Mouse (Mus musculus): Measurements from ENCODE around the gene Hist1h2ae. TPM values are rescaled to one million over a fixed set of nuclear protein-coding genes. Genes with fewer than 3 reads are reported as not detected.
"Not testable (repeated sequence)": the region's sequence is repeated elsewhere in the genome, so short reads cannot be mapped to it uniquely, and the experiment has no call there.

Gene Hist1h2ae
- polyA plus RNA-seq, 1 experiment from 2014 or later, result 14.5 TPM

- H3K4me3 ChIP-seq (ENCODE audit: low read length), result peak overlapping the region; percentile 50
- 0% methylated on average over 21 of the region's 36 CpGs for WGBS
- H3K36me3 ChIP-seq (ENCODE audit: control insufficient read depth, insufficient read depth, low read length); H3K27me3 ChIP-seq (replicated peaks; ENCODE audit: control insufficient read depth, insufficient read depth, low read length); H3K9me3 ChIP-seq (ENCODE audit: control insufficient read depth, low read length): not testable (repeated sequence)
- H3K9ac ChIP-seq (ENCODE audit: low read depth, low read length), result peak overlapping the region; percentile 63
- H3K4me2 ChIP-seq (ENCODE audit: low read length), result peak overlapping the region; percentile 66
- peak overlapping the region; percentile 75 for H3K27ac ChIP-seq (ENCODE audit: low read depth, low read length)
- ATAC-seq, result peak; percentile 90
- peaks cover 18% of the 10 kb centered on the region for H3K4me1 ChIP-seq (ENCODE audit: control insufficient read depth, insufficient read depth, low read depth, low read length)
Observed at GRCm38 (mm10) chr13:23585442-23586098, 14.6 kb upstream of the Hist1h2ae start.

GRCm38 (mm10) chr13:23585029-23585441, 14.0 kb upstream of the Hist1h2ae start:
- Histone ChIP-seq H3K4me3 (ENCODE audit: low read length) (peak overlapping the region; percentile 50), H3K27me3 (replicated peaks; ENCODE audit: control insufficient read depth, insufficient read depth, low read length) (no peaks in the 10 kb centered on the region), H3K4me2 (ENCODE audit: low read length) (peak overlapping the region; percentile 66), H3K4me1 (ENCODE audit: control insufficient read depth, insufficient read depth, low read depth, low read length) (peaks cover 18% of the 10 kb centered on the region), H3K9me3 (ENCODE audit: control insufficient read depth, low read length) (no peaks in the 10 kb centered on the region), H3K36me3 (ENCODE audit: control insufficient read depth, insufficient read depth, low read length) (no peaks in the 10 kb centered on the region), H3K9ac (ENCODE audit: low read depth, low read length) (peak overlapping the region; percentile 63), H3K27ac (ENCODE audit: low read depth, low read length) (peak overlapping the region; percentile 75)
- no peak for ATAC-seq
- under 1% methylated on average over 21 of the region's 21 CpGs for WGBS

GRCm38 (mm10) chr13:23584331-23584730, 13.3 kb upstream of the Hist1h2ae start:
- ATAC-seq, result no peak
- Histone ChIP-seq H3K27me3 (replicated peaks; ENCODE audit: control insufficient read depth, insufficient read depth, low read length) (no peaks in the 10 kb centered on the region), H3K36me3 (ENCODE audit: control insufficient read depth, insufficient read depth, low read length) (no peaks in the 10 kb centered on the region), H3K9ac (ENCODE audit: low read depth, low read length) (peak overlapping the region; percentile 14; the same call in 1 of the 2 replicates), H3K9me3 (ENCODE audit: control insufficient read depth, low read length) (no peaks in the 10 kb centered on the region), H3K4me2 (ENCODE audit: low read length) (peak overlapping the region; percentile 66), H3K4me3 (ENCODE audit: low read length) (peak overlapping the region; percentile 50), H3K27ac (ENCODE audit: low read depth, low read length) (peak overlapping the region; percentile 55), H3K4me1 (ENCODE audit: control insufficient read depth, insufficient read depth, low read depth, low read length) (peaks cover 18% of the 10 kb centered on the region)

- no peaks in the 10 kb centered on the region for H3K27me3 ChIP-seq (replicated peaks; ENCODE audit: control insufficient read depth, insufficient read depth, low read length)
- no peak overlapping the region for H3K4me3 ChIP-seq (ENCODE audit: low read length)
- H3K27ac ChIP-seq (ENCODE audit: low read depth, low read length), result no peak overlapping the region
- no peaks in the 10 kb centered on the region for H3K36me3 ChIP-seq (ENCODE audit: control insufficient read depth, insufficient read depth, low read length)
- H3K9ac ChIP-seq (ENCODE audit: low read depth, low read length), result no peak overlapping the region
- H3K4me2 ChIP-seq (ENCODE audit: low read length), result no peak overlapping the region
- ATAC-seq, result no peak
- H3K4me1 ChIP-seq (ENCODE audit: control insufficient read depth, insufficient read depth, low read depth, low read length), result peaks cover 18% of the 10 kb centered on the region
- no peaks in the 10 kb centered on the region for H3K9me3 ChIP-seq (ENCODE audit: control insufficient read depth, low read length)
Observed at GRCm38 (mm10) chr13:23583387-23584068, 12.5 kb upstream of the Hist1h2ae start.

- peak overlapping the region; percentile 95 for H3K4me2 ChIP-seq (ENCODE audit: low read length)
- no peaks in the 10 kb centered on the region for H3K9me3 ChIP-seq (ENCODE audit: control insufficient read depth, low read length)
- peaks cover 18% of the 10 kb centered on the region for H3K4me1 ChIP-seq (ENCODE audit: control insufficient read depth, insufficient read depth, low read depth, low read length)
- no peaks in the 10 kb centered on the region for H3K36me3 ChIP-seq (ENCODE audit: control insufficient read depth, insufficient read depth, low read length)
- H3K4me3 ChIP-seq (ENCODE audit: low read length), result peak overlapping the region; percentile 52
- no peak for ATAC-seq
- no peaks in the 10 kb centered on the region for H3K27me3 ChIP-seq (replicated peaks; ENCODE audit: control insufficient read depth, insufficient read depth, low read length)
- peak overlapping the region; percentile 62; the same call in 1 of the 2 replicates for H3K9ac ChIP-seq (ENCODE audit: low read depth, low read length)
- H3K27ac ChIP-seq (ENCODE audit: low read depth, low read length), result peak overlapping the region; percentile 75; the same call in 1 of the 2 replicates
- 11% methylated on average over 6 of the region's 6 CpGs for WGBS
Observed at GRCm38 (mm10) chr13:23582219-23583056, 11.4 kb upstream of the Hist1h2ae start.

GRCm38 (mm10) chr13:23581408-23582218, 10.6 kb upstream of the Hist1h2ae start, which contains the start of gene Hist1h4d:
TSS of gene Hist1h4d (plus strand) at chr13:23581598.
- Histone ChIP-seq H3K4me3 (ENCODE audit: low read length) (peak within 1 kb of the TSS; percentile 52), H3K27me3 (replicated peaks; ENCODE audit: control insufficient read depth, insufficient read depth, low read length) (no peaks in the 10 kb centered on the region), H3K4me2 (ENCODE audit: low read length) (peak within 1 kb of the TSS; percentile 95), H3K36me3 (ENCODE audit: control insufficient read depth, insufficient read depth, low read length) (no peaks in the 10 kb centered on the region), H3K9ac (ENCODE audit: low read depth, low read length) (peak within 1 kb of the TSS; percentile 62), H3K9me3 (ENCODE audit: control insufficient read depth, low read length) (no peaks in the 10 kb centered on the region), H3K27ac (ENCODE audit: low read depth, low read length) (peak within 1 kb of the TSS; percentile 75), H3K4me1 (ENCODE audit: control insufficient read depth, insufficient read depth, low read depth, low read length) (peaks cover 17% of the 10 kb centered on the region)
- ATAC-seq, result peak; percentile 94
- under 1% methylated on average over 43 of the region's 43 CpGs for WGBS

- Histone ChIP-seq H3K27ac (ENCODE audit: low read depth, low read length) (no peak overlapping the region), H3K36me3 (ENCODE audit: control insufficient read depth, insufficient read depth, low read length) (no peaks in the 10 kb centered on the region), H3K4me3 (ENCODE audit: low read length) (no peak overlapping the region), H3K9me3 (ENCODE audit: control insufficient read depth, low read length) (no peaks in the 10 kb centered on the region), H3K4me2 (ENCODE audit: low read length) (no peak overlapping the region), H3K4me1 (ENCODE audit: control insufficient read depth, insufficient read depth, low read depth, low read length) (peaks cover 19% of the 10 kb centered on the region), H3K9ac (ENCODE audit: low read depth, low read length) (no peak overlapping the region), H3K27me3 (replicated peaks; ENCODE audit: control insufficient read depth, insufficient read depth, low read length) (no peaks in the 10 kb centered on the region)
- no peak for ATAC-seq
- WGBS, result 100% methylated on average over 1 of the region's 1 CpGs
Observed at GRCm38 (mm10) chr13:23577835-23578234, 6.8 kb upstream of the Hist1h2ae start.

GRCm38 (mm10) chr13:23576906-23577639, 6.1 kb upstream of the Hist1h2ae start:
- Histone ChIP-seq H3K9ac (ENCODE audit: low read depth, low read length) (no peak overlapping the region), H3K27me3 (replicated peaks; ENCODE audit: control insufficient read depth, insufficient read depth, low read length) (no peaks in the 10 kb centered on the region), H3K36me3 (ENCODE audit: control insufficient read depth, insufficient read depth, low read length) (no peaks in the 10 kb centered on the region), H3K4me1 (ENCODE audit: control insufficient read depth, insufficient read depth, low read depth, low read length) (peaks cover 21% of the 10 kb centered on the region), H3K4me3 (ENCODE audit: low read length) (no peak overlapping the region), H3K4me2 (ENCODE audit: low read length) (peak overlapping the region; percentile 71), H3K9me3 (ENCODE audit: control insufficient read depth, low read length) (no peaks in the 10 kb centered on the region), H3K27ac (ENCODE audit: low read depth, low read length) (peak overlapping the region; percentile 23; the same call in 1 of the 2 replicates)
- ATAC-seq, result no peak
- 52% methylated on average over 6 of the region's 6 CpGs for WGBS

Measured in hindbrain, embryonic 16.5 days (tissue).